Mouse (Mus musculus): Measurements from ENCODE around the gene Bhlhe23. TPM values are rescaled to one million over a fixed set of nuclear protein-coding genes. Genes with fewer than 3 reads are reported as not detected.

Gene Bhlhe23
- not detected in 2 replicates for total RNA-seq (2017)

DNA sequence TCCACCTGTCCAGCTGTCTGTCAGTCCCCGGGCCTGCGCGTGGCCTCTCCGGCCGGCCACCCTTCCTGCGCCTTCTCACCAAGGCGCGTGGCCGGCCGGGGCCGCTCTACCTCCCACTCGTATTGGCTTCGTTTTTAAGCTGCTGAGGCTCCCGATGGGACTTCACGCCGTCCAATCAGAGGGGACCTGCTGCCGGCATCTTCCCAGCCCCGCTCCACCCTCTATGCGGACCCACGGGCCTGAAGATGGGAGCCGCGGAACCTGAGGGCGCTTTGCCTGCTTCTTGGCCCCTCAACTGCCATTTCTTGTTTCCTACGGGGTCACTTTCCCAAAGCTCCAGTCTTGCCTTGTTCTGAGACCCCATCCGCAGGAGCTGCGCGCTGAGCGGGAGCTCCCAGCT, at the start of gene Bhlhe23:
Gene Bhlhe23, minus strand, starts transcription at position 108 of the 400 bp plus-strand sequence.
- no peak for ATAC-seq (ENCODE audit: extremely low read depth, insufficient number of reproducible peaks, low FRiP score, poor library complexity, severe bottlenecking)

DNA sequence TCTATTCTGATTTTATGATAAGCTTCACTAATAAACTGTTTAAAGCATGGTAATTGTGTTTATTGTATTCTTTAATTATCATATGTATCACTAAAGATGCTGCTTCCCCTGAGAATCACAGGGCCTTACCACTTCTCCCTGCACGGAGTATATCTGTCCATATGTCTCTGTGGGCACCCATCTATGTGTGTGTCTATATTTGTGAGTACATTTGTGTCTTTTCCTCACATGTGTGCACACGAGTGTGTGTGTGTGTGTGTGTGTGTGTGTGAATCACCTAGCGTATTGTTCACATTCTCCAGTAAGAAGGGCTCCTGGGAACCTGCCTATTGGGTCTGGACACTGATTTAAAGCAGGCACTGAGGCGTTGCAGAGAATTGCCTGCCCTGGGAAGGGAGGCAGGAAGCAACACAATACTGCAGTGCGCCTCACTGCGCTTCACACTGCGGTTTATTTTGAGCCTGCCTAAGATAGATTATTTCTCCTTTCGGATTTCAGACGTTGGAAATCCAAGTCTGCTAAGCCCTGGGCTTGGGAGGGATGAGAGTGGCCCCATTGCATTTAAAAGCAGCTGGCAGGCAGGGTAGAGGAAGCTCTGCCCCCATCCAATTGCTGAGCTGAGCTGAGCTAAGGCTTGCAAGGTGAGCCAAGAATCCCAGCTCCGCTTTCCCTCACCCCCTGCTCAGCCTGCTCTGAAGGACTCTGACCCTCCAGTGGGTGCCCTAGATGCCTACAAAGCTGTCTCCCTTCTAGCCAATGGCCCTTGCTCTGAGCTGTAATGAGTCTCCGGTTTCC, 48.6 kb upstream of the Bhlhe23 start:
- ATAC-seq (ENCODE audit: extremely low read depth, insufficient number of reproducible peaks, low FRiP score, poor library complexity, severe bottlenecking): no peak

DNA sequence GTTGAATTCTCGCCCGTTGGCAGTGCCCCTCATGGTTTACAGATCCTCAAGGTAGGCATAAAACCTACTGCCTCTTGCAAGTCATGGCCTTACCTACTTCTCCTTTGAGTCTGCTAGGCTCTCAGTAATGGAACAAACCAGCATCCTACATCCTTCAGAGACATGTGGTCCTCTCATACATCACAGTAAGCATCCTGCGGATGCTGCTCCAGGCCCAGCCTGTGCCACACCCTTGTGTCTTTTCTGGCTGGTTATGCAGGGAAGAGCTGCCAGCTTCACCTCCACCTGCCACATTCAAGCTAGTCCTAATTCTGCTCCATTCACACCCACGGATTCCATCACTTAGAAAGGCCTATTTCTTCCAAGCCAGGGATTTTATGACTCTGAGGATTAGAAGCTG, 48.0 kb upstream of the Bhlhe23 start:
- no peak for ATAC-seq (ENCODE audit: extremely low read depth, insufficient number of reproducible peaks, low FRiP score, poor library complexity, severe bottlenecking)

DNA sequence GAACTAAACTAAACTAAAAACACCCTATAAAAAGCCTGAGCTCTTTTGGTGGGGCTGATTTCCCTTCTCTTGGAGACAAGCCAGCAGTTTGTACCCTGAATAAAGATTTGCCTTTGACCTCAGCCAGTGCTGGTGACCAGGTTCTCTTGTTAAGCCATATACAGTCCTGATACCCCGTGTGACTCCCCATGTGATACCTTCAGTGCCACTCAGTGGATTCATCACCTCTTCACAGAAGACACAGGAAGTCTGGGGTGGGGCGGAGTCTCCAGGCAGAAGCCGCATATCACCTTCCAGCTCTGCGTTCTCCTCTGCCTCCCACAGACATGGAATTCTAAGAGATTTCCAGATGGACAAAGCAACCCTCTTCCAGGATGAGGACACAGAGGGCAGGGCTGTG, 47.4 kb upstream of the Bhlhe23 start:
- ATAC-seq (ENCODE audit: extremely low read depth, insufficient number of reproducible peaks, low FRiP score, poor library complexity, severe bottlenecking): no peak

DNA sequence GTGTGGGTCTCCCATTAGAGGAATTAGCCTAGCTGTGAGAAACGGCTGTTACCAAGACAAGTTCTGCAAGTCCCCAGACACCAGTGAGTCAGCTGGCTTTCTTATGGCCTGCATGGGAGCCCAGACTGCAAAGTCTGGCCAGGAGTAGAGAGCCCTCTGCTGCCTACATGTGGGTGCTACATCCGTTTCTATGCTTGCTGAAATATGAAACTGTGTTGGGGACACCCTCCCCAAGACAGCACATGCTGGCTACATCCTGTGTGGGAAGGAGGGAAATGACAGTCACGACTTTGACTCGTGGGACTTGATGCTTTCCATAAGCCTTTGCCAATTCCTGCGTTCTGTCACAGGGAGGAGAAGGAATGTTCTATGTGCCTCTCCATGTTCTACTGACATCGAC, 45.8 kb upstream of the Bhlhe23 start:
- no peak for ATAC-seq (ENCODE audit: extremely low read depth, insufficient number of reproducible peaks, low FRiP score, poor library complexity, severe bottlenecking)

DNA sequence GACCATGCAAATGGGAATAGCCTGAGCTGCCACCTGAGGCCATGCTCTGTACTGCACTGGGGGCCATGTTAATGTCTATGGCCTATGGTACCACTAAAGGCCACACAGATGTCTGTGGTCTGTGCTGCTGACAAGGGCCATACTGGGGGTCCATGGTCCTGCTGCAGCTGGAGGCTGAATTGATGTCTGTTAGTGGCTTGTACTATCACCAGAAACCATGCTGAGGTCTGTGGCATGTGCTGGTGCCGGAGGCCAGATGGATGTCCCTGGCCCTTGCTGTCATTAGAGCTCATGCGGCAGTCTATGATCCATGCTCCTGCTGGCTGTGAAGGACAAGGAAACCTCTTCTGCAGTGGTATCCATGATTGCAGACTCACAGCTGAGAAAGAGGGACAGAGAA, 42.8 kb upstream of the Bhlhe23 start:
- no peak for ATAC-seq (ENCODE audit: extremely low read depth, insufficient number of reproducible peaks, low FRiP score, poor library complexity, severe bottlenecking)

DNA sequence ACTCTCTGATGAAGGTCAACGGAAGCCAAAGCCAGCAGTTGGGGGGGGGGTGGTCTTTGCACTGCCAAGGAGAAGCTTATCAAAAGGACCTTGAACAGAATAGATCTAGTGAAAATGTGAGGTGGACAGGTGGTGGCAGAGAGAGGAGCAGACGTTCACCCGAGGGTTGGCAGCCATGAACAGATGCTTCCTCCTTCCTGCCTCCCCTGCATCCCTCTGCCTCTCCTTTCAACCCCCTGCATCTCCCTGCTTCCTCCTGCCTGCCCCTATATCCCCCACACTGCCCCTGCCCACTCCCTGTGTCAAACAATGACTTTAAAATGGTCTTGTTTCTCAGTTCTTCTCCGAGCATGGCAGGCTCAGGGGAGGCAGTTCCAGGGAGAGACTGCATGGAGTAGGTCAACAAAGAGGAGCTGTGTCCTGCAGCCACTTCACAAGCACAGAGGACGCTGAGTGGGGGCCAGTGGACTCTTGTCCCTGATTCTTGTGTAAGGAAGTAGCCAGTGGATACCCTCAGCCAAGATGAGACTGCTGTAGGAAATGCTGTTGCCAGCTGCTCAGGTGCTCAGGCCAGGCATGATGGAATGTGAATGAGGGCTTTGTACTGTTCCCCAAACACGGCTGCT, 39.9 kb upstream of the Bhlhe23 start:
- no peak for ATAC-seq (ENCODE audit: extremely low read depth, insufficient number of reproducible peaks, low FRiP score, poor library complexity, severe bottlenecking)

DNA sequence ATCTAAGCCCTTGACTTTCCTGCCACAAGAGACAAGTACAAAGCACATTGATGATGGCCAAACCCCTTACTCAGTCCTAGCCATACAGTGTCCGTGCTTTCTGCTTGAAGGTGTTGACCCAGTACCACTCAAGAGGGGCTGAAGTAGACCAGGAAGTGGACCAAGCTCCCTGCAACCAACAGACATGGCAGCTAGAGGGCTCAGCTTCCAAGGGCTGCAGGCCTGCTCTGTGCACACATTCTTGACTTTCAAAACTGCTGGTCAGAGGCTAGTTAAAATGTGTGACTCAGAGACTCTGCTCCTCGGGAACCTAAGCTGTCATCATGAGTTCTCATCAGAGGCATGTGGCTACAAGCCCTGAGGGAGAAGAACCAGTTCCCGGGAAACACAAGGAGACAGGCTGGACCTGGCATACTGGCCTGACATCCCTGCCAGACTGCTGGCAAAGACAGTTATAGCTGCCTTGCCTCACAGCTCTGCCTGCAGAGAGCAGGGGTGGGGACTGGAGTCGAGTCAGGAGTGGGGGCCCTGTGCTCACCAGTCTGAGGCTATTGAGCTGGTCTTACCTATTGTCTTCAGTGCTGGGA, 37.4 kb upstream of the Bhlhe23 start:
- no peak for ATAC-seq (ENCODE audit: extremely low read depth, insufficient number of reproducible peaks, low FRiP score, poor library complexity, severe bottlenecking)

DNA sequence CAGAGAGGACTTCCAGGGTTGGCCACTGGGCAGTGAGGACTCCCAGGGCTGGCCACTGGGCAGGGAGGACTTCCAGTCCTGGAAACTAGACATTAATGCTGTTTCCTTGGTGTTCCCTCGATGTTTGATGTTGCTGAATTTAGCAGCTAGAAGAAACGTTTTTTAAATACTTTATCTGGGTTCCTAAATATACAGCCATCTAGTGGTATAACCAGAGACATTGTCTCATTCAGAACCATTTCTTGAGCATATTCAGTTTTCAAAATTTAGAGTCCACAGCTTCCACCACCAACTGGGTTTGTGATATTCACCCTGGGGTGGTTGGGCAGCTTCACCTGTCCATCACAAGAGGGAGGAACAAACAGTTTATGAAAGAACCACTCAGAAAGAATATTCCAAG, 34.3 kb upstream of the Bhlhe23 start:
- ATAC-seq (ENCODE audit: extremely low read depth, insufficient number of reproducible peaks, low FRiP score, poor library complexity, severe bottlenecking): no peak

DNA sequence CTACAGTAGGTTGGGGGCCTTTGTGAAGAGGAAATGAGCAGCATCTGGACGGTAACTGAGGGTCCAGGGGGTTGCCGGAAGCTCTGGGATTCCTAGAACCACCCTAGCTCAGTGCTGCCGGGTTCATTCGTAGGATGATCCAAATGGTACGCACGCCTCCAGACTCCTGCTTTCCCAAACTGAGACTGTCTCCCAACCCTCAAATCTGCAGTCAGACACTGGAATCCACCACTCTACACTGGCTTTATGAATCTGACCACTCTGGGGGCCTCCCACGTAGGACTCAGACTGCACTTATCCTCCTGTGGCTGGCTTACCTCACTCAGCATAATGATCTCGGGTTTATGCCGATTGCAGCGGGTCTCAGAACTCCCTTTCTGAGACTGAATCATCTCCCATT, 32.8 kb upstream of the Bhlhe23 start:
- no peak for ATAC-seq (ENCODE audit: extremely low read depth, insufficient number of reproducible peaks, low FRiP score, poor library complexity, severe bottlenecking)

DNA sequence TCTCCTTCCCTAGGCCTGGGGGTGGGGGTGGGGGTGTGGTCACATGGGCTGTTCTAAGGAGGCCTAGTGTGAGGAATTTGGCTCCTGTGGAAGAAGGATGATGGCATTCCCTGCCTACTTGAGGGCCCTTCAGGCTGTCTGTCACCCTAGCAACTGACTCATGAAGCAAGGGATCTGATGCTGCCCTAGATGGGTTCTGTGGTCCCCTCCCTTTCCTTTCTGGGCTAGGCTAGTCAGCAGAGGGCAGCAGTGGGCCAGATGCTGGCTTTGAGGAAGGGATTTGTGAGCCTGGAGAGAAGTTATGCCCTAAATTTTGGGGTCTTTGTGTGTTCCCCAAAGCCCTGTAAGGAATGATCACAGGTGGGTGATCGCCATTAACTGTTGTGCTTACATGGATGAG, 29.3 kb upstream of the Bhlhe23 start:
- no peak for ATAC-seq (ENCODE audit: extremely low read depth, insufficient number of reproducible peaks, low FRiP score, poor library complexity, severe bottlenecking)

DNA sequence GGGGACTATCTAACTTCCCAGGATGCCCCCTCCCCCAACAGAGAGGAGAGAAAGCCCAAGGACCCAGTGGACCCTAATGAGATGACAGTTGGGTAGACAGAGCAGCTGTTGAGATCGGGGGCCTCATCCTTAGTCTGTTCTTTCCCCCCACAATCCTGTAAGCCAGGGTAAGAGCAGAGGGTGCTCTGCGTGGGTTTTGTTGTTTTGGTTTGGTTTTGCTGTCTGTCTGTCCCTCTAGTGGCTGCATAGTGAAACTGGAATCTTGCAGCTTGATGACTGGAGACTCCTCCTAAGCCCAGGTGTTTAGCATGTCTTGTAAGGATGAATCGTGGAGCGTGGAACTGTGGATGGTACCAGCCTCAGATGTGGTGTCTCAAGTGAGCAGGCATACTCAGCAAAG, 19.3 kb upstream of the Bhlhe23 start:
- no peak for ATAC-seq (ENCODE audit: extremely low read depth, insufficient number of reproducible peaks, low FRiP score, poor library complexity, severe bottlenecking)

DNA sequence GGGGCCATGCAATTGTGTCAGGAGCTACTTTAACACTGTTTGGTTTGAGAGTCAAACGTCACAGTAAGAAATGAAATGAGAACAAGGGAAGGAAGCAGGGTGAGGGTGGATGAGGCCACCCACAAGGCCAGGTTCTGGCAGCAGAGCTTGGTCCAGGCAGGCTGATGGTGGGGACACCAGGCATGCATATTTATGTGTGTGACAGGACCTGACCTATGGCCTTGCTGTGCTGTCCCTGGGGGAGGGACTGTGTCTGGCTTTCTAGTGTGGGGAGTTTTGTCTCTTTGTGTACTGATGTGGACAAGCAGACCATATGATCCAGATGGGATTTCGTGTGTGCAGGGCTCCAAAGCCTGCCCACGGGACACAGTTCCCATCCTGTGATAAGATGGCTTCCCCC, 18.9 kb upstream of the Bhlhe23 start:
- ATAC-seq (ENCODE audit: extremely low read depth, insufficient number of reproducible peaks, low FRiP score, poor library complexity, severe bottlenecking): no peak

DNA sequence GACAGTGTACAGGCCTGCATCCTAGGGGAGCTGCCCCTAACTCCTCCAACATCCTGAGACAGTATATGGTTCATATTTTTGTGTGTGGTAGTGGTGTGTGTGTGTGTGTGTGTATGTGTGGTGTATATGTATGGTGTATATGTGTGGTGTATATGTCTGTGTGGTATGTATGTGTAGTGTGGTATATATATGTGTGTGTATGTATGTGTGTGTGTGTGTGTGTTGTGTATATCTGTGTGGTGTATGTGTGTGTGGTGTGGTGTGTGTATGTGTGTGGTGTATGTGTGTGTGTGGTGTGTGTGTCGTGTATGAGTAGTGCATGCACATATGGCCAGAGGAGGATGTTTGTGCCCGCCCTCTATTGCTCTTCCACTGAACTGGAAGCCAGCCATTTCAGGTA, 17.7 kb upstream of the Bhlhe23 start:
- no peak for ATAC-seq (ENCODE audit: extremely low read depth, insufficient number of reproducible peaks, low FRiP score, poor library complexity, severe bottlenecking)

DNA sequence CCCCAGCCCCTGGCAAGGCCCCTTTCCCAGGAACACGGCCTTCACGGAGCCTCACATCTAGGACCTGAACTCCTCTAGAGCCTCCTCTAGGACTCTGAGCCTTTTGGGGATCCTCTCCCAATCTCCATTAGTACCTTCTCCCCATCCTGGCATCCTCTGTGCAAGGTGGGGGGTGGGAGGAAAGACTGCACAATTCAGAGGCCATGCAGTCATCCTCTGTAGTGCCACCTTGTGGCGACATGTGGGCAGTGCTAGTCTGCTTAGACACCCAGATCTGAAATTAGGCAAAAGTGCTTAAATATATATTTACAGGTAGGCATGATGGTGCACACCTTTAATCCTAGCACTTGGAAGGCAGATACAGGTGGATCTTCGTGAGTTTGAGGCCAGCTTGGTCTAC, 15.0 kb upstream of the Bhlhe23 start:
- ATAC-seq (ENCODE audit: extremely low read depth, insufficient number of reproducible peaks, low FRiP score, poor library complexity, severe bottlenecking): 0 out of 2 replicates have a peak, but pooled peaks have one; percentile 13

DNA sequence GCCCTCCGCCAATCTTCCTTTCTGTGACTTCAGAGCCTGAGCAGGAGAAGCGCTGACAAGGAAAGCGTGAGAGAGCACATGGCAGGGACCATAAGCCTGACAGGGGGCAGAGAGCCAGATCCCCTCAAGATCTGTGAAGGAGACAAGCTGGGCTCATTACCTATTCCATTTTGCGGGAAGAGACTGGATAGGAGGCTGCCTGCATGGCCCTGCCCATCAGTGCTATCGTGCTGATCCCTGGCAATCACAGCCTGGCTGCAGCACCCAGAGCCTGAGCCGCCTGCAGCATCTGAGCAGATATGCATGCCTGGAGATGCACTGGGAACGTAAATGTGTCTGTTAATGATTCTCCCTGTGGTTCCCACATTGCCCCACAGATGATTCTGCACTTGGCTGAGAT, 12.1 kb upstream of the Bhlhe23 start:
- ATAC-seq (ENCODE audit: extremely low read depth, insufficient number of reproducible peaks, low FRiP score, poor library complexity, severe bottlenecking): no peak

DNA sequence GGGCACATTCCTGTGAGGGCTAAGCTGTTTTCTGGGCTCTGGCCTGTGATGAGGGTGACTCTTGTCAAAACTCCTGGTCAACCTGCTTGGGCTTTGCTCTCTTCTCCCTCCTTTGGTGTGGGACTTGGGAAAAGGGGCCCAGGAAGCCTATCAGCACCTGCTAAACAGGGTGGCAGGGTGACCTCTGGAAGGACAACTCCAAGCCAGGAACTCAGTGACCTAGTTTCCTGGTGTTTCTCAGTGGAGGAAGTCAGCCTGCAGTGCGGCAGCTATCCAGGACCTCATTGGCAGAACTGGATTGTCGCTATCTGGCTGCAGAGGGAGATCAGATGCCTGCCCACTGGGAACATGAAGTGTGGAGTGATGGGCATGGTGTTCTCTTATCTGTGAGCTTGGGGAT, 11.7 kb upstream of the Bhlhe23 start:
- ATAC-seq (ENCODE audit: extremely low read depth, insufficient number of reproducible peaks, low FRiP score, poor library complexity, severe bottlenecking): no peak

DNA sequence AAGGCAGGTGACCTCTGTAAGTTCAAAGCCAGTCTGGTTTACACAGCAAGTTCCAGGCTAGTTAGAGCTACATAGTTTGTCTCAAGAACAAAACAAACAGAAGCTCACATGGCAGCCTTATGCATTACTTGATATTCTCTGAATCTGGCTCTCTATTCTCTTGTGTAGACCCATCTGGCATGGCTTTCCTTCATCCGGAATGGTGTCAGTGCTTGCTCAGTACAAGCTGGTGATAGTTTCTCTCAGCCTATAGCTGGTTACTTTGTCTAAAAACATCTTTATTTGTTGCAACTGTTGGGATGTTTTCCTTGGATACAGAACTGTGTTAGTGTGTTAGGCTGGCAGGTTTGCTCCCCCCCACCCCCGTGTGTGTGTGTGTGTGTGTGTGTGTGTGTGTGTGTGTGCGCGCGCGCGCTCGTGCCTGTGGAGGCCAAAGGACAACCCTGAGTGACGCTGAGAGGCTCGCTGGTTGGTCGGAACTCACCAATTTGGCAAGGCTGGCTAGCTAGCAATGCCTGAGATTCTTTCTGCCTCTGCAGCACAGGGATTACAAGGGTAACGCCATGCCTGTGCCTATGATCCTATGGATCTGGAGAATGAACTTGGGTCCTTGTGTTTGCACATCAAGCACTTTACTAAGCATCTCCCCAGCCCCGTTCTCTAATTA, 11.0 kb upstream of the Bhlhe23 start:
- ATAC-seq (ENCODE audit: extremely low read depth, insufficient number of reproducible peaks, low FRiP score, poor library complexity, severe bottlenecking): no peak

DNA sequence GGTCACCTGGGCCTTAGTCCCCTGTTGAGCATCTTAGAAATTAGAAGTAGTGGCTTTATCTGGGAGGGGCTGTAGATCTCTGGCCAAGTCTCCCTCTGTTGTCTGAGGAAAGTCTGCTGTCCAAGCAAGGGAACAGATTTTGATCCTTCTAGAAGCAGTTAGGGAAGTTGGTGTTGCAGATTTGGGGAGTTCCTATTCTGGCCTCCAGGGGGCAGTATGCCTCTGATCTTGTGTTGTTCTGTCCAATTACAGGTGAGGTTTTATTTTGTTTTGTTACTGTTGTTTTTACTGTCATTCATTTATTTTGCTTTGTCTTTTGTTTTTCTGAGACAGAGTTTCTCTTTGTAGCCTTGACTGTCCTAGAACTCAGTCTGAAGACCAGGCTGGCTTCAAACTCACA, 10.0 kb upstream of the Bhlhe23 start:
- no peak for ATAC-seq (ENCODE audit: extremely low read depth, insufficient number of reproducible peaks, low FRiP score, poor library complexity, severe bottlenecking)

DNA sequence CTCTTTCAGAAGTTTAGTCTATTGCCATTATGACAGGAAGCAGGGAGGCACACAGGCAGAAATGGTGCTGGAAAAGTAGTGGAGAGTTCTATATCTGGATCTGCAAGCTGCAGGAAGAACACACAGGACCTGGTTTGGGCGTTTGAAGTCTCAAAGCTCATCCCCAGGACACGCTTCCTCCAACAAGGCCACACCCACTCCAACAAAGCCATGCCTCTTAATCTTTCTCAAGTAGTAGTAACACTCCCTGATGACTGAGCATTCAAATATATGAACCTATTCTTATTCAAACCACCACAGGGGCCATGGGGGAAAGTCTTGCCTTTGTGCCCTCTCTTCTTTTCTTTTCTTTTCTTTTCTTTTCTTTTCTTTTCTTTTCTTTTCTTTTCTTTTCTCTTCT, 3.6 kb upstream of the Bhlhe23 start:
- ATAC-seq (ENCODE audit: extremely low read depth, insufficient number of reproducible peaks, low FRiP score, poor library complexity, severe bottlenecking): no peak

All from neutrophil, adult 5-6 weeks (primary cell).